Mouse (Mus musculus): ENCODE measurements around the gene Rhoa. TPM values are rescaled to one million over a fixed set of nuclear protein-coding genes. Genes with fewer than 3 reads are reported as not detected.

Gene Rhoa
- 448 and 489 TPM in 2 replicates for polyA plus RNA-seq (2015; fragmentation: Nextera tagmentation; extraction: Ambion mirVana)

DNA sequence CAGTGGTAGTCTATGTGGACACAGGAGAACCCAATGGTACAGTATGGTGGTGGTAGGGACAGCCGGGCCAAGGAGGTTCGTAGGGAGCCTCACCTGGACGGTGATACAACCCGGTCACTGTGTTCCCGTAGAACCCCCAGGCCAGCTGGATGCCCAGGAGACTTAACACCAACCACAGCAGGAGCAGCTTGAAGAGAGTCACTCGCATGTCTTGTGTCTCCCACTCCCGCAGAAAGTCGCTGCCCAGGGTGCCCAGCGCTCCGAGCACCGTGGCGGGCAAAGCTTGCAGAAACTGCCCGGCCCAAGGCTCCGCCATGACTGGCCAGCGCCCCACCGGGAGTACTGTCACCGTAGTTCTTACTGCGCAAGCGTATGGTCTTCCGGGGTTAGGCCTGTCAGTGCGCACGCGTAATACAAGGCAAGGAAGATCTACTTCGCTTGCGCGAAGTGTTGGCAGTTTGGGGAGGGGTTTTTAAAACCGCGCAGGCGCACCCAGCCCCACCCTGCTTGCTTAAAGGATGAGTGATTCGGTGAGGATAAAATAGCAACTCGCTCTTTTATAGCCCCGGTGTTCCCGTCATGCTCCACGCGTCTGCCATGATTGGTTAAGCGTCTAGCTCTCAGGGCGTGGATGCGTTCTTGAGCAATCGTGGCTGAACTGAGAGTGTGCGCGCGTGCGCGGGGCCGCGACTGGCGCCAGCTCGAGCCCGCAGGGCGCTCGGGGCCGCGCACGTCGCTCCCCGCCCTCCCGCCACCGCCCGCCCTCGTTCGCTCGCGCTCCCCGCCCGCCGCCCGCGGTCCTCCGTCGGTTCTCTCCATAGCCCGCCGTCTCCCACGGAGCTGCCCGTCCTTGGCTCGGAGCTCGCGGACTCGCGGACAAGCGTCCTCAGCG lies at the start of gene Rhoa, which contains the start of gene Tcta:
Gene Rhoa, plus strand, starts transcription at position 501 of the 892 bp plus-strand sequence.
Gene Tcta, minus strand, starts transcription at position 532 of the 892 bp plus-strand sequence.
- Histone ChIP-seq H3K4me2 (ENCODE audit: low read length) (peak within 1 kb of the TSS; percentile 91), H3K4me3 (replicated peaks; ENCODE audit: low read depth, low read length) (peak within 1 kb of the TSS; percentile 79), H3K27ac (peak within 1 kb of the TSS; percentile 98), H3K27me3 (ENCODE audit: insufficient read depth, low read length) (no peaks in the 10 kb centered on the region), H3K9me3 (replicated peaks; ENCODE audit: low read length) (no peaks in the 10 kb centered on the region), H3K36me3 (ENCODE audit: insufficient read depth, low read length) (0 out of 2 replicates have a peak, but pooled peaks cover 7% of the 10 kb centered on the region), H3K9ac (ENCODE audit: low read depth, low read length) (peak within 1 kb of the TSS; percentile 97), H3K4me1 (replicated peaks; ENCODE audit: insufficient read depth, low read length) (peaks cover 18% of the 10 kb centered on the region)
- ATAC-seq (replicated peaks; ENCODE audit: low FRiP score, low read depth), result peak; percentile 96
- TF ChIP-seq CTCF (IDR thresholded peaks at IDR 0.05; ENCODE audit: low read depth), result no peak
- under 1% methylated on average over 81 of the region's 81 CpGs for WGBS
- peak; percentile 100 for DNase-seq (ENCODE audit: low spot score)

DNA sequence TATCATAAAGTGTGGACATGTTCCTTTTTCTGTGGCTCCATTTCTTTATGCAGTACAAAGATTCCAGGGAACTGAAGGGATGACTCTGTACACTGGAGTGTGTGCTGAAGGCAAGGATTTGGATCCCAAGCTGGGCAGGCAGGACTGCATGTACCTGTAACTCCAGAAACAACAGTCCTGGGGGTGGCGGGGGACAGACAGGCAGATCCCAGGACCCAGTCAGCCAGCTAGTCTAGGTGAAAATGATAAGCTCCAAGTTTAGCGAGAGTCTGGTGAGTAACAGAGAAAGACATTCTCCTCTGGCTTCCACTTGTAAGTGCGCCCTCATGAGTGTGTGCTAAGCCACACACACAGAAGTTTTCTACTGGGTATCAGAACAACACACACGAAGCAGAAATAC lies 45.4 kb upstream of the Rhoa start:
- Histone ChIP-seq H3K36me3 (ENCODE audit: insufficient read depth, low read length) (no peaks in the 10 kb centered on the region; the same call in 1 of the 2 replicates), H3K4me1 (replicated peaks; ENCODE audit: insufficient read depth, low read length) (peaks cover 11% of the 10 kb centered on the region), H3K9ac (ENCODE audit: low read depth, low read length) (no peak overlapping the region), H3K9me3 (replicated peaks; ENCODE audit: low read length) (no peaks in the 10 kb centered on the region), H3K4me2 (ENCODE audit: low read length) (0 out of 2 replicates have a peak overlapping the region, but pooled peaks have one; percentile 24), H3K27ac (no peak overlapping the region), H3K4me3 (replicated peaks; ENCODE audit: low read depth, low read length) (no peak overlapping the region), H3K27me3 (ENCODE audit: insufficient read depth, low read length) (no peaks in the 10 kb centered on the region)
- ATAC-seq (replicated peaks; ENCODE audit: low FRiP score, low read depth), result no peak
- DNase-seq (ENCODE audit: low spot score), result no peak
- TF ChIP-seq CTCF (IDR thresholded peaks at IDR 0.05; ENCODE audit: low read depth), result no peak
- 79% methylated on average over 4 of the region's 4 CpGs for WGBS

- H3K4me2 ChIP-seq (ENCODE audit: low read length), result peak overlapping the region; percentile 80
- ATAC-seq (replicated peaks; ENCODE audit: low FRiP score, low read depth), result no peak
- H3K27ac ChIP-seq, result peak overlapping the region; percentile 92
- H3K27me3 ChIP-seq (ENCODE audit: insufficient read depth, low read length), result no peaks in the 10 kb centered on the region
- H3K36me3 ChIP-seq (ENCODE audit: insufficient read depth, low read length), result no peaks in the 10 kb centered on the region; the same call in 1 of the 2 replicates
- WGBS, result 43% methylated on average over 7 of the region's 7 CpGs
- H3K4me1 ChIP-seq (replicated peaks; ENCODE audit: insufficient read depth, low read length), result peaks cover 11% of the 10 kb centered on the region
- H3K4me3 ChIP-seq (replicated peaks; ENCODE audit: low read depth, low read length), result peak overlapping the region; percentile 98
- peak overlapping the region; percentile 95 for H3K9ac ChIP-seq (ENCODE audit: low read depth, low read length)
- TF ChIP-seq CTCF (IDR thresholded peaks at IDR 0.05; ENCODE audit: low read depth), result no peak
- DNase-seq (ENCODE audit: low spot score), result no peak
- H3K9me3 ChIP-seq (replicated peaks; ENCODE audit: low read length), result no peaks in the 10 kb centered on the region
Measured at GRCm38 (mm10) chr9:108261865-108262264, 44.1 kb upstream of the Rhoa start.

GRCm38 (mm10) chr9:108262494-108263049 lies 43.4 kb upstream of the Rhoa start:
- no peaks in the 10 kb centered on the region; the same call in 1 of the 2 replicates for H3K36me3 ChIP-seq (ENCODE audit: insufficient read depth, low read length)
- peak overlapping the region; percentile 98 for H3K4me3 ChIP-seq (replicated peaks; ENCODE audit: low read depth, low read length)
- peak overlapping the region; percentile 95 for H3K9ac ChIP-seq (ENCODE audit: low read depth, low read length)
- peaks cover 11% of the 10 kb centered on the region for H3K4me1 ChIP-seq (replicated peaks; ENCODE audit: insufficient read depth, low read length)
- H3K27ac ChIP-seq, result peak overlapping the region; percentile 92
- 27% methylated on average over 11 of the region's 11 CpGs for whole genome bisulfite sequencing
- DNase-seq (ENCODE audit: low spot score) (no peak), ATAC-seq (replicated peaks; ENCODE audit: low FRiP score, low read depth) (no peak)
- no peak for TF ChIP-seq CTCF (IDR thresholded peaks at IDR 0.05; ENCODE audit: low read depth)
- no peaks in the 10 kb centered on the region for H3K9me3 ChIP-seq (replicated peaks; ENCODE audit: low read length)
- peak overlapping the region; percentile 80 for H3K4me2 ChIP-seq (ENCODE audit: low read length)
- no peaks in the 10 kb centered on the region for H3K27me3 ChIP-seq (ENCODE audit: insufficient read depth, low read length)

DNA sequence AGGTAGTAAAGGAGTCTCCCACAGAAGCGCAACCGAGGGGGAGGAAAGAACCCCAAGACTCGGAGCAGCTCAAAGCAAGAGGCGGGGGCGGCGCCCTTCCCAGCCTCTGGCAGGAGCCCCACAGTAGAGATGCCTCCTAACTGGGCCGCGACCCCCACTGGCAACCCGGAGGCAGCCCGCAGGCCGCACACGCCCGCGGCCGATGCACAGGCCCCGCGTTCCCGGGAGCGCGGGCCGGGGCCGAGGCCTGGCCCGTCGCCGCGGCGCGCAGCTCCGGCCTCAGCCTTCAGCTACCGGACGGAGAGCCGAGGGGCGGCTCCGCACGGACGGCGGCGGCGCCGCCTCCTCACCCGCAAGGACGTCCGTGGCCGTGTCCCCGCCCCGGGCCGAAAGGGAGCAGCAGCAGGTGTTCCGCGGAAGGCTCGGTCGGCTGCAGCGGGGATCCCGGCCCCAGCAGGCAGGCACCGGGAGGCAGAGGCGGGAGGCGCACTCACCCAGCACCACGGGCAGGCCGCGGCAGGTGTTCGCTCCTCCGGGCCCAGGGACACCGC lies 42.7 kb upstream of the Rhoa start:
- Histone ChIP-seq H3K4me1 (replicated peaks; ENCODE audit: insufficient read depth, low read length) (peaks cover 11% of the 10 kb centered on the region), H3K36me3 (ENCODE audit: insufficient read depth, low read length) (no peaks in the 10 kb centered on the region; the same call in 1 of the 2 replicates), H3K9ac (ENCODE audit: low read depth, low read length) (peak overlapping the region; percentile 95), H3K4me2 (ENCODE audit: low read length) (peak overlapping the region; percentile 80), H3K27ac (peak overlapping the region; percentile 92), H3K9me3 (replicated peaks; ENCODE audit: low read length) (no peaks in the 10 kb centered on the region), H3K27me3 (ENCODE audit: insufficient read depth, low read length) (no peaks in the 10 kb centered on the region), H3K4me3 (replicated peaks; ENCODE audit: low read depth, low read length) (peak overlapping the region; percentile 98)
- TF ChIP-seq CTCF (IDR thresholded peaks at IDR 0.05; ENCODE audit: low read depth), result no peak
- peak; percentile 58 for ATAC-seq (replicated peaks; ENCODE audit: low FRiP score, low read depth)
- WGBS, result under 1% methylated on average over 60 of the region's 62 CpGs
- peak; percentile 40 for DNase-seq (ENCODE audit: low spot score)

GRCm38 (mm10) chr9:108263690-108264190 lies 42.2 kb upstream of the Rhoa start, which contains the start of gene Dag1:
Gene Dag1 (minus strand): TSS chr9:108263958.
- H3K4me1 ChIP-seq (replicated peaks; ENCODE audit: insufficient read depth, low read length), result peaks cover 11% of the 10 kb centered on the region
- no peaks in the 10 kb centered on the region for H3K9me3 ChIP-seq (replicated peaks; ENCODE audit: low read length)
- H3K27ac ChIP-seq, result peak within 1 kb of the TSS; percentile 92
- H3K36me3 ChIP-seq (ENCODE audit: insufficient read depth, low read length), result no peaks in the 10 kb centered on the region; the same call in 1 of the 2 replicates
- DNase-seq (ENCODE audit: low spot score), result peak; percentile 96
- H3K9ac ChIP-seq (ENCODE audit: low read depth, low read length), result peak within 1 kb of the TSS; percentile 95
- WGBS, result 1% methylated on average over 60 of the region's 71 CpGs
- no peak for TF ChIP-seq CTCF (IDR thresholded peaks at IDR 0.05; ENCODE audit: low read depth)
- H3K4me2 ChIP-seq (ENCODE audit: low read length), result peak within 1 kb of the TSS; percentile 80
- ATAC-seq (replicated peaks; ENCODE audit: low FRiP score, low read depth), result peak; percentile 95
- H3K4me3 ChIP-seq (replicated peaks; ENCODE audit: low read depth, low read length), result peak within 1 kb of the TSS; percentile 98
- H3K27me3 ChIP-seq (ENCODE audit: insufficient read depth, low read length), result no peaks in the 10 kb centered on the region
